Mouse (Mus musculus): ENCODE results near the gene Lrrc32.

DNA sequence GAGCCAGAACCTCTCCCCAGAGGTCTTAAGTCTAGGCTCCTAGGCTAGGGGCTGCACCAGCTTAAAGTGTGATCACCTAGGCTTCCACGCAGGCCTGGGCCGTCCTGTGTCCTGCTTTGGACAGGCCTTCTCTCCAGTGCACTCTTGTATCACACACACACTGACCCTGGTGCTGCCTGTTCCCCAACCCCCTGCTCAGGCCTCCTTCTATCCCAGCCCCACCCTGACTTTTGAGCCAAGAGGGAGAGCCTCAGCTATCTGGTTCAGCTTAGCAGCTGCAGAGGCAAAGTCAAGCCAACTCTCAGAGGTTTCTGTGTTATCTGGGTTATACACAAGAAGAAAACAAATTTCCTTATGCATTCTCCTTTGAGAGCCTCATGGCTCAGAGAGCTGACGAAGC is 11.4 kb downstream of the Lrrc32 start:
- TF ChIP-seq POLR2A (IDR thresholded peaks at IDR 0.05; ENCODE audit: low read depth, low read length) (no peak), CTCF (IDR thresholded peaks at IDR 0.05; ENCODE audit: extremely low read depth, insufficient read depth, insufficient read length, insufficient replicate concordance) (no peak)
